Mouse (Mus musculus) kidney, postnatal 25 days (tissue): ENCODE measurements around the gene Trim46.

Source experiments
- DNase-seq, 2 experiments: peaks; one replicate each; pipeline ENCODE4 v3.0.0; 2021; ENCODE audit warnings: mixed read lengths in 2 of 2

Trim46 gene

DNA sequence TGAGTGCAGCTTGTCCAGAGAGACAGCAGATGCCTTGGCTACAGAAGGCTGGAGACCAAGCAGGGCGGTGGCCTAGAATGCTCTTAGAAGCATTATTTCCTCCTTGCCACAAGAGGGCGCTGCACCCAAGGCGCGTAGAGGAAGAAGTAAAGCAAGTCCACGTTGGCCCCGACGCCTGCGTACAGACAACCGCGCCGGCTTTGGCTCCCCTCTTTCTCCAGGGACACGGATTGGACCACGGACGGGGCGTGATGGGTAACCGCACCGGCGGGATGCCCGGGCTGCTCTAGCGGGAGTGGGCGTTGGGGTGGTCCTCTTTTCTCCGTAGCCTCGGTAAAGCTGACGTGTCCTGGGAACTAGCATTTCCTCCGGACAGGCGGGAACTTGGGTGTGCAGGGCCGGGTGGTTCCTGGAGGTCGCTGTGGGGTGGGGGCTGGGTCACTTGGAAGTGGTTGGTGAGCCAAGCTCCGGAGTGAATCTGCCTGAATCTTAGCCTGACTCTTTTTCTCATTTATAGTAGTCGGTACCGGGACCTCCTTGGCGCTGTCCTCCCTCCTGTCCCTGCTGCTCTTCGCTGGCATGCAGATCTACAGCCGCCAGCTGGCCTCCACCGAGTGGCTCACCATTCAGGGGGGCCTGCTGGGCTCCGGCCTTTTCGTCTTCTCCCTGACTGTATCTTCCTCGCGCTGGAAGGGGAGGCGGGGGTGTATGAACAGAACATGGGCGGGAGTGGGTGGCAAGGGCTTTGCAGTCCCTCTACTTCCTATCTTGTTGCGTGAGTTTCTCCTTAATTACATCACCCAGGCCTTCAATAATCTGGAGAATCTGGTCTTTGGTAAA, at the start of gene Trim46:
TSS of gene Trim46 (minus strand) at position 49 of the 840 bp plus-strand sequence.
- peak; percentile 91 to 94 for DNase-seq

DNA sequence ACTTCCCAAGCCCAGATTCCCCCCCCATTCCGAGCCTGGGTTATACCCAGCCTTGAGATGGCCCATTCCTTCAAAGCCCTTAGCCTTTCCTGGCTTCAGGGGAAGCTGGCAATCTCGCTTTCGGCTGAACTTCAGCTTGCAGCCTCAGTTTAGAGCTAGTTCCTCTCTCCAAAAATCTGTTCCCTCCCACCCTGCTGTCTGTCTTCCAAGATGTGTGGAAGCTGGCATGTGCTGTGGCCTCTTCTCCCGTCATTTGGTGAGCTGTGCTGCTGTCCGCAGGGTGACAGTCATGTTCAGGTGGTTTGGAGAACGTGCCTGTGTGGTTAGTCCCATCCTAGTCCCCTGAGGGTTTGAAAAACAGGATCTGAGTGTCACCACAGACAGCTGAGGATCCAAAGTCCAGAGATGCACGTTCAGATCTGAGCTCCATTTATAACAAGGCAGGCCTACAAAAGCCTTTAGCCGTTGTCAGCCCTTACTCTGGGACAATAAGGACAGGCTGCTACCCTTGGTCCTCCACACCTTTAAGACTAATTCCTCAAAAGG, 49.6 kb upstream of the Trim46 start:
- no peak for DNase-seq

DNA sequence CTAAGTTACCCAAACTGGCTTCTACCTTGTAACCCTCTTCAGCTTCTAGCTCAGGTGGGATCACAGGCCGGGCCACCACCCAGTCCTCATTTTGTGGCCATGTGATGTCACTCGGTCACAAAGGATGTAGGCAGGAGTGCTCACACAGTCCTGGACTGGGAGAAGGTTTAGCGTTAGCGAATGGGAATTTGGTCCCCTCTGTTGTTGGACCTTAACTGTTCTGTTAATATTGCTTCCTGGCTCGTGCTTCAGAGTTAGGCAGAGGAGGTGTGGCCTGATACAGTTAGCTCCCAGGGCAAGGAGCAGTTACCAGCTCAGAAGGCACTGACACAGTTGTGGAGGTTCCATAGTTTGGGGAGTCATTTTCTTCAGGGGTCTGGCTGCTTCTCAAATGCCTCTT, 48.1 kb upstream of the Trim46 start:
- peak; percentile 49 to 77 for DNase-seq

DNA sequence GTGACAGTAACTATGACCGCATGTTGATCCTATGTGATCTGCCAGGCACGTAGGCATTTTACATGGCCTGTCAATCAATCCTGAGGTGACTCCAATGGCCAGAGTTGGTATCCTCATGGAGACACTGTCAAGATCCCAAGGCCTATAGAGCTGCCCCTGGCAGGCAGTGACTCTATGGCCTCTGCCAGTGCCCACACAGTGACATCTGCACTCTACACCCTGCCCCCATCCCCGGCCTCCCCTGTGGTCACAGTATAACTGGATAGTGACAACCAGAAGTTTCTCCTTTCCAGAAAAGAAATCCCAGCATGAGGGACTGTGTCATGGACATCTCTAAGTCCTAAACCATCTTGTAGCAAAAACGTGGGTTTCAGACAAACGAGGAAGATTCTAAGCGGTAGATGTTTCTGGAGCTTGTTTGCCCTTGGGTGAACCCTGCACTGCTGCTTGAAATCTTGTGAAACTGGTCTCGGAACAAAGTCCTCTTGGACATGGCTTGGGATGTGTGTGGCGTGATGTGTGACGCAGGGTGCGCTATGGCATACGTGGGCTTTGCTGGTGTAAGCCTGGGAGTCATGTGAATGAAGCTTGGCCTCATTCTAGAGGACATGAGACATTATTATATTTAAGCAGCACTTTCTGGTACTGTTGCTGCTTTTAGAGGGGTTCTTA, 47.3 kb upstream of the Trim46 start:
- peak; percentile 62 to 82 for DNase-seq

DNA sequence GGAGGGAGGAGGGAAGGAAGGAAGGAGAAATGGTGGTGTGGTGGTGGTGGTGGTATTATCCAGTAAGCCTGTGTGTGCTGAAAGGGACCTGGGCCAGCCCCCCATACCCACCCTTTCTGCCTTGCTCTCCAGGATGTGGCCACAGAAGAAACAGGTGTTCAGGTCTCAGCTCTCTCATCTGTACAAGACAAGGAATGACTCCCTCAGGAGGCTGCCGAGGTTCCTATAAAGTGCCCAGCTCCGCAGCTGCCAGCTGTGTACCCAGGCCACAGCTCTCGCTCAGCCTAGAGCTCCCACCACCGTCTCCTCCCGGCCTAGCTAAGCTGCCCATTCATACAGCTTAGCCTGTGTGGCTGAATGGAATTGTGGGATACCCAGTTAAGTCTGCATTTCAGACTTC, 46.2 kb upstream of the Trim46 start:
- no peak for DNase-seq

DNA sequence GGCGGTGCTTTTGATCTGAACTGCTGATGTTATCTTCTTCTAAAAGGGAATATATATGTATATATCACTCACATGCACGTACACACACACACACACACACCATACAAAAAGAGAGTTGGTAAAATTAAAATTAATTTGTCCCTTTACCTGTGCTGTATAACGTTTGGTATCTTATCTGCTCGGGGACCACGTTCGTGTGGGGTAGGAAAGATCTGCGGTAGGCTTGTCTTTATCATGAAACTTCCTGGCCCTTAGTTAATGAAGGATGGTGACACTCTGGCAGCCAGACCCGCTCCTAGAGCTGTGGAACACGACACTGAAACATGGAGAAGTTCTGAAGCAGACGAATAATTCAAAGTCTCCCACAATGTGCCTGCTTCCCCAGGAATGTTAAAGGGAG, 45.8 kb upstream of the Trim46 start:
- DNase-seq = no peak

DNA sequence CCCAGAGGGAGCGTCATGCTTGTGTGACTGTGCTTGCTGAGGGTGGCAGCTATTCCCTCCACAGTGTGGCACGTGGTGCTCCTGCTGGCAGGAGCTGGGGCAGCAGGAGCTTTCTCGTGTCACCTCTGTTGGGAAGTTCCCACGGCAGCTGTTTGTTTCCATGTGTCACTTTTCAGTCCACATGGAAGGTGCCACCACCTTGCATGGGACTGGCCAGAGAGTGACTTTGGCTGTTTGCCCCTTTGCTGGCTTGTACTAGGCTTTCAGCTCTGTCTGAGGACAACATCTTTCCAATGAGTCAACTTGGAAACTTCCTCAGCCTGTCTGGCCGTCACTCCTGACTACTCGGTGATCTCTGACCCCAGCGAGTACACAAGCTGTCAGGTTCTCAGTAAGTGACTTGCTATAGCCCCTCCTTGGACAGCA, 42.4 kb upstream of the Trim46 start:
- DNase-seq = peak; percentile 51 to 84

DNA sequence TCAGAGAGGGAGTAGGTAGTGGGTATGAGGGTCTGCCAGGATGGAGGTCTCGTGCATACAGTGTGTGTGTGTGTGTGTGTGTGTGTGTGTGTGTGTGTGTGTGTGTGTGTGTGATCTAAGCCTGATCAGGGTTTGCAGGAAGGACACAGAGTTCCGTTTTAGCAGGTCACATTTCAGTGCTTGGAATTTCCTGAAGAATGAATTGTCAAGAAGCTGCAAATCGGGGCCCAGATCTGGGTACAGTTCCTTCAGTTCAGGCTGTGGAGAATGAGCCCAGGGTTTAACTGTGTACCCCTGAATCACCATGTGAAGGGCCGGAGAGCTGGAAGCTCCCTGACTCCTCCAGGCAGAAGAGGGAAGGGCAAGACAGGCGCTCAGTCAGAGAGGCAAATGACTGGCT, 41.2 kb upstream of the Trim46 start:
- DNase-seq = no peak

DNA sequence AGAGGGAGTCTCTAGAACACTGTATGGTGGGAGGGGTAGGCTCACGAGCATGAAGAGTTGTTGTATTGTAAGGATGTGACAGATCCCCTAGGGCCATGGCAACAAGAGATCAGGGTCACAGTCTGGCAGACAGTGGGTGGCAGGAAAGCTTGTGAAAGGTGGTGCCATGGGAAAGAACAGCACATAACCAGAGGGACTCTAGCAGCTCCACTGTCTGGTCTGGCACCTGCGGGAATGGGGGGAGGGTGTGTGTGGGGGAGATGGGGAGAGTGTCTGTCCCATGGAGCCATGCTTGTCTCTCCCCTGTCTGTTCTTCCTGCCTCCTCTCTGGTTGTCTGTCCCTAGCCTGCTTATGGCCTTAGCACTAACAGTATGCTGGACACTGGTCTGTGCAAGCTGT, 39.4 kb upstream of the Trim46 start:
- DNase-seq = no peak

DNA sequence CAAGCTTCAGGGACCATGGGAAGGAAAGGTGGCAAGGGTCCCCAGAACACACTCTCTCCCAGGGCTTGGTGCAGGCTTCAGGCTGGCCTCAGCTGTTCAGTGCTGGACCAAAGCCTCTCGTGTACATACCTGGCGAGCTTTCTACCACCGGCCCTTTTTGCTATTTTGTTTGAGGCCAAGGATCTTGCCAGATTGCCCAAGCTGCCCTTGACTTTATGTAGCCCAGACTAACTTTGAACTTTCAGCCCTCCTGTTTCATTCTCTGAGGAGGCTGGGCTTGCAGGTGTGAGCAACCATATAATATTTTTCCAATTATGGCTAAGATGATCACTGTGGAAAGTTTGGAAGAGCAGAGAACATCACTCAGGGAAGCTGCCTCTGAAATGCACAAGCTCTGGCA, 38.2 kb upstream of the Trim46 start:
- no peak for DNase-seq

DNA sequence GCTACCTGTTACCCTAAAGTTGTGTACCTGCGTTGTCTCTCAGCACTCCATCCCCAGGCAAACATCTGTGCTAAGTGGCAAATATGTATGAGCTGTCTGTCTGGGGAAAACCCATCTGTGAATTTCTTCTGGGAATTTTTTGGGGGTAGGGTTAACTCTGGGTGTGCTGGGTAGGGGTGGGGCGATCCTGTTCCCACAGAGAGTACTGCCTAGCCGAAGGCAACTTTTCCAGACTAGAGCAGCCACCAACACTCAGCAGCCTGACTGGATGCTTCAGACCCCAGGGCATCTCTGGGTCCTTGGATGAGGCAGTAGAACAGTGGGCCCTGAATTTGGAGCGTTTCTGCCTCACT, 36.2 kb upstream of the Trim46 start:
- no peak for DNase-seq

DNA sequence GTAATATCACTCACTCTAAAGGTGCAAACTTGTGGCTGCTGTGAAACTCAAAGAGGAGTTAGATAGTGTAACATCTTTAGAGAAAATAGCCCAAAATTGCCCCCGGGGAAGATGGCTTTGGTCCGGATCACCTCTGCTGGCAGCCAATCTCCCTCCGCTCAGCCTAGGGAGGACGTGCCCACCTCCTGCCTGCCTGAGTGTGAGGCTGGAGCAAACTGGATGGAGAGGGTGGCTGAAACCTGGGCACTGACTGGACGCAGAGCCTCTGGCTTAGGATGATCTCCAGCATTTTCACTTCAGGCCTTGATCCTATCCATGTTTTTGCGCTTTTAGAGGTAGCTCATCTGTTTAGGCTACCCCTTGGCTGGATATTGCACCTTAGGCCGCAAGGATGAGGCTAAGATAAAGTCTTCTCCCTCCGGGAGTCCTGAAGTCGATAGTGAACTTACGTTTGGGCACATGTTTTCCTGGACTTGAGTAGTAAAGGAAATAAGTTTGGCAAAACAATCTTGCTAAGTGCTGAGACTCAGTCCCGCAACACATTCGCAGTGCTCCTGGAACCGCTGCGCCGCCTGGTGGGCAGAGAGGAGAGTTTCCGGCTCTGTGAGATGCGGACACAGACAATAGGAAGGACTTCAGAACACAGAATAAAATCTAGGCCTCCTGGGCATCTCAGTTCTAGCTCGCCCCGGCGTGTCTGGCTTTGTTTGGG, 35.6 kb upstream of the Trim46 start:
- peak; percentile 86 to 90 for DNase-seq

DNA sequence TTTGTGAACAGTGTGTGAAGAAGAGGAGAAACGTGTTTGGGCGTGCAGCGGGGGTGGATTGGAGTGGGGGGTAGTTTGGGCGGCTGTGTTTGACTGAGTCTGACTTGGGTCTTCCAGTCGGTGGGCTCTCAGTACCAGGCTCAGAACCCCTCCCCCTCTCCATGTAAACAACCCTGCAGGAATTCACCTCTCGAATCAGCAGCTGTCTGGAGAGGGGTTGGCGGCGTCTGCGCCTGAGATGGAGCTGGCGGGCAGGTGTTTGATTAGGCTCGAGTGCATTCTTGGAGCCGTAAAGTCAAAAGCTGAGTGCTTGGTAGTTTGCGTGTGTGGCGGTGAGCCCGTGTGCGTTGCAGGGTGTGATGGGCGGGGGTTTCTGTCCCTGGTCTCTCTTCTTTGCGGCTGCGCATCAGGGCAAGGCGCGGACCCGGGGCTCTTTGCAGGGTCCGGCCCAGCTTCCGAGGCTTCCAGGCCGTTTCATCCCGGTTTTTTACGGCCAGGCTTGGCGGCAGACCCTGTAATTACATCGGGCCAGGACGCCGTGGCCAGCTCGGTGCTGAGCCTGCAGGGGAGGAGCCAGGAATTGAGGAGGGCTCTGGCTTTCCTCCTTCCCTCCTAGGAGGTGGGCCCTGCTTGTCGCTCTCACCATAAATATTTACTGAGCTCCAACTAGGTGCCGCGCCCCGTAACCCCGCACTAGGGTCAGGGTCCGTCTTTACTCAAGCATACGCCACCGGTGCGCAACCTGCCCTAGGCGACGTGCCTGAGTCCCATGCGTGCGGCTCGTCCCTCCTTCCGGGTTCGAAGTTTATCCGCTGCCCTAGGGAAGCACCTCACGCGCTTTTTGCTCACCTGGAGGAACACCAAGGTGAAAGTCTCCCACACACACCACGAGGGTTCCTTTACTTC, 34.8 kb upstream of the Trim46 start, which contains the start of gene Efna1:
TSS of gene Efna1 (minus strand) at position 537 of the 906 bp plus-strand sequence.
- peak; percentile 84 to 94 for DNase-seq

DNA sequence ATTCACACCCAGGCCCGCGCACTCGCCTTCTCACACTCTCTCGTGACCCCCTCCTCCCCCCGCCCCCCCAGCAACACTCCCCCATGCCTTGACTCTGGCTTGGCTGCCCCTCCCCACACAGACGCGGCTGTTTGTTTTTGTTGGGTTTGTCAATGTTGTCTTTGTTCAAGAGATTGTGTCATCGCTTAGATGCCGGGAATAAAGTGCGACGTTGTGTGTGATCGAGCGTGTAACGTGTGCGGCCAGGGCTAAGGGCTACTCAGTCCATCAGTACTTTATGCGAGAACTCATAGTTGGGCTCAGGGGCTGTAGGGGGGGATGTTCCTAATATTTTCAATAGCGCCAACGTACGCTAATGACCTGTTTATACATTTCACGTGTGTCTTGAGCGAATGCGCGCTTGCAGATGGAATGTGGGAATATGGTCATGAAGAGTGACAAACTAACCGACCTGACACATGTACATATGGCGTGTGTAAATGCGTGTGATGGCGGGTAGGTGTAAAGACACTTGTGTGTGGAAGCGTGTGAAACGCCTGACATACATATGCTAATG, 34.0 kb upstream of the Trim46 start:
- DNase-seq = peak in 1 of 2 experiments; percentile 46

DNA sequence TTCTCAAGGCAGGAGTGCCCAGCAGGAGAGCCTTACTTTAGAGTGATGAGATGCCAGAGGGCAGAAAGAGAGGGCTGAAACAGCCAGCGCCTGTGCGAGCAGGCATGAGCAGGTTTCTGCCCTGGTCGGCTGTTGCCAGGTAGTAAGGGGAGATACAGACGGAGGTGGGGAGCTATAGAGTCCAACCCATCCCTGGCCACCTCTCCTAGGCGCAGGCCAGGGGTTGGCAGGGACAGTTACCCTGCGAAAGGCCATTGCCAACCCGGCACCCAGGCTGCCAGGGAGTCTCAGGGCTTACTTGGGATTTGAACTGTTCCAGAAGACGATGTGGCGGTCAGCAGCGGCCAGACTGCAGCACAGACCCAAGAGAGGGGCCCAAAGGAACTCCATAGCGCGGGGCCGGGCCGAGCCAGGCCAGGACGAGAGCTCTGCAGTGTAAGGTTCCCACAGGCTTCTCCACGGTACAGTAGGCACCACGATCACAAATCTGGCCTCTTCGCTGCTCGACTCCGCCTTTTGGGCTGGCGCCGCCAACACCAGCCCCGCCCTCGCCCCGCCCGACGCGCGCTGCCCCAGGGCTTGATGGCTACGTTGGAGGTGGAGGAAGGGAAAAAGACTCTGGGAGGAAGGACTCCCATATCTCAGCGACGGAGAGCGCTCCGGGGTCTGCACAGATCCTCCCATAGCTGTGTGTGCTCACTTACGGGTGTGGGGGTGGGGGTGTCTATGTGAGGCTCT, 33.2 kb upstream of the Trim46 start:
- peak; percentile 94 to 96 for DNase-seq

DNA sequence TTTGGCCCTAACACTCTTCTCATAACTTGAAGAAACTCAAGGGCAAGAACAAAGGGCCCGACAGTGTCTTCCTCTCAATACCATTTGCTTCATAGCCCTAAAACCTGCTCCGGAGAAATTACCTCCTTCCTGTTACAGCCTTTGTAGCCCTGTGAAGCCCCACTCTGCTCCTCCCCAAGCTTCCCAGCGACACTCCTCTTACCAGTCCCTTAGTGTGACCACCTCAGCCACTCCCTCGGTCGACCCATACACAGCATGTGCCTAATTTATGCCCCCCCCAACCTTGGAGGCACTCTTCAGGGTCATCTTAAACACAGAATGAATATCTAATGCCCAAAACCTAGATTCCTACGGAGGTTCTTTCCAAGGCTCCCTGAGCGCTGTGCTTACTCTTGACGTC, 32.5 kb upstream of the Trim46 start:
- DNase-seq = peak in 1 of 2 experiments; percentile 46

DNA sequence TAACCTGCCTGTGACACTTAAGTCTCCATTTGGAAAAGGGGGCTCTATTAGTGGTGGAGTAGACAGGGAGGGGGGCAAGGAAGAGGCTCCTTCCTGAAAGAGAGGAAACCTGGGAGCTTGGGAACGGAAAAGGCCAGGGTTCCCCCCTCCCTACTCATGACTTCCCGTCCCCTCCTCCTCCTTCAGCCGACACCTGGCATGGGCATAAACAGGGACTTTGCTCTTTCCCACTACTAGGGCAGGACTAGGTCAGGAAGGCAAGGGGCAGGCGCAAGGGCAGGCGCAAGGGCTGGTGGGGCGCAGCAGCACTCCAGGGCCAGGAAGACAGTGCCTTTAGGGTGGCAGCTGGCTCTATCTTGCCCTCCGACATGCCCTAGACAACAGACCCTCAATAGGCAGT, 32.0 kb upstream of the Trim46 start:
- DNase-seq = peak; percentile 82 to 94

DNA sequence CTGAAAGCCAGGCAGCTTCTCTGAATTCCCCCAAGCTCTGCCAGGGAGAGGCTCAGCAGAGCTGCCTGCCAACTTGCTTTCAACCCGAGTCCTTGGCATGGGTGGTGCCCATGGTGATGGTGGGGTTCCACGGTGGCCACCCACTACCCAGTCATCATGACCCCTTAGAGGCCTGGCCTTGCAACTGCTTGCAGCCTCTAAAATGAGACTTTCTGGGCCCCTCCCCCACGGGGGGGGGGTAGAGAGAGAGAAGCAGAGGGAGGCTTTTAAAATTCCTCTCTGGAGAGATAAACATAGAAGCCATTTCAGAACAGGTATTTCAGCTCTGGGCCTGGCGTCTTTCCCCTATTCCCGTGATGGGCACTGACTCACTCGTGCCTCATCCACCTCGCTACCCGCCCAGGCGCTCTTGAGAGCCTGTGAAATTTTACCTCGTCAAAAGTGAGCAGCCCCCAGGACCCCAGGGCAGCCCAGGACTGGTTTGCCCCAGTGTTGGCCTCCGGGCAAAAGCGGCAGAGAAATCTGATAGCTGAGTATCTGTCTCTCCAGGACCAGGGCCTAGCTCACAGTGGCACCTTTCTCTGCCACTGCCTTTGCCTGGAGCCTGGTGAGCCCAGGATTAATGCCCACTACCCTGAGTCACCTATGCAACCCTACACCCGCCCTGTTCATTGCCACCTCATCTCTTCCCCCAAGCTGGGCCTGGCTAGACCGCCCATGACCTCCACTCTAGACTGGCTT, 31.3 kb upstream of the Trim46 start:
- peak; percentile 41 to 67 for DNase-seq

DNA sequence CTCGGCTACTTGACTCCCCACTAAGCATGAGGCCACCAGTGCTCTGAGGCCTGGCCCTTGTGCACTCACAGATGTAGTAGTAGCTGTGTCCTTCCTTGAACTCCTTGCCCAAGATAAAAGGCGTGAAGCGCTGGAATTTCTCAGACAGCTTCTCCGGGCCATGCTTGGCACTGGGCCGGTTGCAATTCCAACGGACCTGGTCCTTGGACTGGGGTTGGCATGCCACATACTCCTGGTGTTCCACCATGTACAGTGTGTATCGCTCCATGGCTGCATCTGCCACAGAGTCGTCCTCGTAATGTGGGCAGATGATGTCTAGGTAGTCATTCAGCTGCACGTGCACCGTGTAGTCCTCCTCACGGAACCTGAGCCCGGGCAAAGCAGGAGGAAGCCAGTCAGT, 30.0 kb upstream of the Trim46 start:
- DNase-seq = peak in 1 of 2 experiments; percentile 63

DNA sequence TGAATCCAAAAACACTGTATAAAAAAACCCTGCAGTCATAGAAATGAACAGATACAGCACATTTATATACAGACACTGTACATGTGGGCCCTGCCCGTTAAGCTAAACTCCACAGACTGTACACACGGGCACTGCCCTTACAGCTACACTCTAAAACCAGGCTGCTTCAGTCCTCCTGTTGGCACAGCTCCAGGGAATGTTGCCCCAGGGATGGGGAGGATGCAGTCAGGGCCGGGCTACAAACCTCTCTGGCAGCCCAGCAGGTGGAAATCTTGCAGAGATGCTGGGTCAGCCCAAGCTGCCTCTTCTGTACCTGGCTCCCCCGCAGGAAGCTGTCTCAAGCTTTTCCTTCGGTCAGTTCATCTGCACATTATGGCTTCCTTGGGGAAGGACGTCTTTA, 25.7 kb upstream of the Trim46 start:
- peak; percentile 64 to 72 for DNase-seq
